Mouse (Mus musculus): ENCODE results near the gene Zfhx3.

Gene Zfhx3

DNA sequence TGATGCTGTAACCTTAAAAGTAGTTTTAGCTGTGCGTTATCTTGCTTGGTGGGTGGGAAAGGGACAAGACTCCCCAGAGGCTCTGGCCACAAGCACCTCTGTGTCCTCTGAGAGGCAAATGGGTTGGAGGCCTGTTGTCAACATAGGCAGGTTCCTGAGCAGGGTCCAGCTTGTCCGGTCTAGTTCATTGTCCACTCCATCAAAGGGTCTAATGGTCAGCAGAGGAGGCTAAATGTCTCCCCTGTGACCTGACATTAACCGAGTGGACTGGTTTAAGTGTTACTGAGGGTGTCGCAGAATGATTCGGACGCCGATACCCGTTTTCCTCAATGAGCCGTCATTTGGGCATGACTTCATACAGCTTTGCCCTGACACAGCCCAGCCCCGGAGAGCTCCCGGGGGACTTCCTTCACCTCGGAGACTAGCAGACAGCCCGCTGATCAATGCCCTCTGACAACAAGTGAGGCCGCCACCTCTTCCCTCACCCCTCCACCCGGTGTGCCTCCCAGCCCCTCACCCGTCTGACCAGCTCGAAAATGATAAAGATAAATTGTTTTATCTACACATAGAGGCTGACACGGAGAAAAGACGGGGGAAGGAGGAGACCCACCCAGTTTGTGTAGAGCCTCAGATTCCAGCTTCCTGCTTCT is 298.7 kb downstream of the Zfhx3 start:
- DNase-seq (ENCODE audit: low spot score in 2 of 2) = peak in 1 of 2 experiments; percentile 2

DNA sequence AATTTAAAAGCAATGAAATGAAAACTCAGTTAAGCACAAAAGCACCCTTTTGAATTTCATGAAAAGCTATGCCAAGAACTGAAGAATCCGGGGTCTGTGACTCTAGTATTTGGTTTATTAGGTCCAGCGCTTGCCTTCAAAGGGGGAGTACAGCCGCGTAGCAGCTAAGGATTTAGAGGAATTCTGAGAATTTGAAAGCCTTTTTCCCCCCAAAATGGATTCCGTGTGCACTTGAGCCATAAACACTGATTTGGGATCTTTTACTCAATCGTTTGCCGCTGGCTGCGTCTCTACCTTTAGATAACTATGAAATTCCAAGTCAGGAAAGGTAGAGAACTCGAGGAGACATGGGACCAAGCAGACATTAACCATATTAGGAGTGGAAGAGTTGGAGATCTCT is 300.8 kb downstream of the Zfhx3 start:
- no peak for DNase-seq (ENCODE audit: low spot score in 2 of 2)

DNA sequence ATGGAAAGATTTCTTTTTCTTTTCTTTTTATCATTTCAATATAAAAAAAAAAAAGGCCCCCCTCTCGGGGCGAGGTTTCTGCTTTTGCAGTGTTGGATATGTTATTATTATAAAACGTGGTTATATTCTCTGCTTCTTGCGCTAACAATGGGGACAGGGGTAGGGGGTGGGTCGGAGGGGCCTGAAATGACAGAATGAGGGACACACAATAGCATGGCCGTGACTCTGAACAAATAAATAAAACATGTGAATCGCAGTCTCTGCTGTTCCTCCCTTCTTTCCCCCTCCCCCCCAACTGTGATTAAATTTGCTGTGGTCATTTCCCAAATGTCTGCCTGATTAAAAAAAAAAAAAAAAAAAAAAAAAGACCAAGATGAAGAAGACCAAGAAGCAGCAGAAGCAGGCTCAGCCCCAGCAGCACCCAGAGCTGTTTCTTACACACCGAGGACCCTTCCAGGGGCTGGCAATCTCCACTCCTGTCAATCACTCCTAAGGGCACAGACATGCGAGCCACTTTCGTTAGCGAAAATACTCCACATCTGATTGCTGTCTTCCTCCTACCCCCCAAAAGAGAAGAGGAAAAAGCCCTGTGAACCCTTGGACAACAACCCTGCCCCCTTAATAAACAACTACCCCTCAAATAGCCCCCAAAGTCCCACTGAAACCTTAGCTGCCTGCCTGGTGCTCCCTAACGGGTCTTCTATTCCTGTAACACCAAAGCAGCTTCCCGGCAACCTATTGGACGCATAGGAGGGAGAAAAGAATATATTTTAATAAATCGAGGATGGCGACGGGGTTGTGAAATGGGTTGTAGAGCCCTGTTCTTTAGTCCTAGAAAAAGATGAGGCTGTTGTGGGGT is 302.4 kb downstream of the Zfhx3 start:
- DNase-seq (ENCODE audit: low spot score in 2 of 2) = no peak

DNA sequence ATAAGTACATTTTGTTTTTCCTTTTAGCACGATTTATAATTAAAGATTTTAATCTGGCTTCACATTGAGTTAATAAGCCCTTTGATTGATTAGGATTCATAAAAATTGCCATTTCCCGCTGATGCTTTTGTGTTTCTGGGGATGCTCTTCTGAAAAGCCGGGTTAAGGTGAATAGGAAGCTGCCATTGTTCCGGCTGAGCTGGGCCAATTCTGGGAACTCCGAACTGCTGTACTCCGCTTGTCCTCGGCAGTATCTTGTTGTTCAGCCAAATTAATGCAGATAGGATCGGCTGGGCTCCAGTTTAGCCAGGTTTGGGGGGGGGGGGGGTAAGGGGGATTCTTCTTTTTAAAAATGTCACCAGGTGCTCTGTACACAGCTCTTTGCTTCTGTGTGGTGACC is 303.1 kb downstream of the Zfhx3 start:
- no peak for DNase-seq (ENCODE audit: low spot score in 2 of 2)

DNA sequence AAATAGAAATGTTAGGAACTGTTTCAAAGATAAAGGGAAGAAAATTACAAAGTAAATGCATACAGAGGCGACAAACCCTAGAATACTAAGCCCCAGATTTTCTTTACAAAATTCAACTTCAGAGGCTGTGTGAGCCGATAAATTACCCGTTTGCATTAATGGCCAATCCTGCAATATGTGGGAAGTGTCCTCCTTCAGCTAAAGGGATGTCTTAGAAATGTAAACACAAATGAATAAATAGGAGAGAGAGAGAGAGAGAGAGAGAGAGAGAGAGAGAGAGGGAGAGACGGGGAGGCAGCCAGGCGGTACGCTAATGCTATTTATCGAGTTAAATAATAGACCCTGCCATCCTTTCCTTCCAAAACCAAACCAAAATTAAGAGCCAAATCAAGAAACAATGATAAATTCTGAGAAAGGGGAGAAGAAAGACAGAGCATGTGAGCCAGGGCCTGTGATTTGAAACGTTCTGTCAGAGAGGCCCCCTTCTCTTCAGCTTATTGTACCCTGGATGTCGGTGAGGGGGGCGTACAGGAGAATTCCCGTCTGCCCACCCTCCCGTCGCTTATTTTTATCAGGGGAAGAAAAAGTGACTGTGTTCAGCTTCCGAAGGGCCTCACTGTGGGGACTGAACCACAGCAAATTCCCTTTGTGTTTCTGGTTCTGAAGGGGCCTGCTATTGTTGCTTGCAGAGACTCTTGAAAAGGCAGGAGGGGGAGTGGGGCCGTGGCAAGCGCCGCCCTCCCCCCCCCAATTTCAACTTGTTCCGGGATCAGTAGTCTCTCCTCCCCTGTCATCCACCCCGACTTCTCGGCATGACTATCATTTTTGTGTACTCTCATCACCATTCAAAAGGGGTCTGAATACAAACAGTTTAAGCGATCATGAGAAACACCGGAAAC is 303.8 kb downstream of the Zfhx3 start:
- no peak for DNase-seq (ENCODE audit: low spot score in 2 of 2)

DNA sequence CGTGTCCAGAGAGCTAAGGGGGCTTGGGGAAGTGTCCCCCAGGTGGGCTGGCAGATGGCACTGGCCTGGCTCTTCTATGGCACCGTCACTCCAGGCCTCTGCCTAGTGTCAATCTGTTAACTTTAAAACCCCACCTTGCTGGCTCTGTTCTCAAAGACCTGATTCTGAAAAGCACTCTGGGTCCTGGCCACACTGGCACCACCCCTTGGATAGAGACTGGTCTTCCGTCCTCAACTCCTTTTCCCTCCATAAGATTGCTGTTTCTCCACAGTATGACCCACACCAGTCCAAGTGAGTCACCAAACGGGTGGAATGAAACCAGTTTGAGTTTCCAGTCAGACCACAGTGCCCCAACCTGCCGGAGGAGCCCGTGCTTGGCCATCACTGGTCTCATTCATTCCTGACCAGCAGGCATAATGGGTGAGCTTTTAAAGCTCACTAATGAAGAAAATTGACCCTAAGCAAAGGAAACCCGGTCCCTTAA is 304.5 kb downstream of the Zfhx3 start:
- no peak for DNase-seq (ENCODE audit: low spot score in 2 of 2)

DNA sequence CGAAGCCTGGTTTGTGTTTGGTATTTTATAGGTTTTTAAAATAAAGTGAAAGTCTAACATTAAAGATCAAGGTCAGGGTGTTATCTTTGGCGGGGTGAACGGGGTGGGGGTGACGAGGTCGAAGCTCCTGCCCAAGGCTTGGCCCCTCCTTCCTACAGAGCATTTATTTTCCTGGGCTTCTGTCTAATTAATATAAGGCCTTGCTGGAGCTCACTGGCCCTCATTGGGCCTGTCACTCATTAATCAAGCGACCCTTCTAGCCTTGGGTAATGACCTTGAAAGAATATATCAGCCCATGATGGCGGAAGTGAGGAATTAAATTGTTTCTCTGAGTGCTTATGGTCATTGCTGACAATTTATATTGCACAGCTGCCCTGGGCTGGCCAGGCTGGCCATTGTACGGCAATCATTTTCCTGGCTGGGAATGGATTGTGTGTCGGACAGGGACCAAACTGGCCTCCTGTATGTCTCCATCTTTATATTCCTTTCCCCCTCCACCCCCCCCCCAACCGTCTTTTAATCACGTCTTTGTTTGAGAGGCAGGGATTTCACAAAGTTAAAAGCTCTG is 322.2 kb downstream of the Zfhx3 start:
- no peak for DNase-seq (ENCODE audit: low spot score in 2 of 2)

DNA sequence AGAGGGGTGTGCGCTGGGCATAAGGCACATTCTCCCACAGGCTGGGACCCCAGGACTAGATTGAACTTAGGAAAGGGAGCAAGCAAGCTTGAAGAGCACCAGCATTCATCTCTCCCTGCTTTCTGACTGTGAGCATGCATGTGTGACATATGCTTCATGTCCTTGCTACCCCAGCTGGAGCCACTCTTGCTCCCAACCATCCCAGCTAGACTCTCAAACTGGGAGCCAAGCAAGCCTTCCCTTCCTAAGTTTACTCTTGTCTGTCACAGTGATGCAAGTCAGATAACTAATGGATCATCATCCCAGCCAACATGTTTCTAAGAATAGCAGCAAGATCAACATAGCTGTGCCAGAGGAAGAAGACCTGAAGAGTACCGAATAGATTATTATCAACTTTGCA is 335.5 kb downstream of the Zfhx3 start:
- DNase-seq (ENCODE audit: low spot score in 2 of 2) = no peak

DNA sequence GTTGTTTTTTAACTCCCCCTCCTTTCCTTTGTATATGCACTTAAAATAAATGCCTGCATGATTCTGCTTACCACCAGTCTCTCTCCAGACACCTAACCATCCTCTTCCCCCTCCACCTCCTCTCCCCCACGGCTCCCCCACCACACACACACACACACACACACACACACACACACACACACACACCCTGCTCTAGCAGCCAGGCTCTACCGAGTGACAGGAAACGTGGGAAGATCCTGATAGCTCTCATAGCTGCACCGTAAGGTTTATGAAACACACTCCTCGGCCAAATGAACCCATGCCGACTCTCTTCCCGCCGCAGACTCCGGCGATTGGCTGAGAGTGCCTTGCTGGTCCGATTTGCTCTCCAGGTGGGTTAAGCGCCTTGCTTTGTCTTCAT is 339.5 kb downstream of the Zfhx3 start:
- no peak for DNase-seq (ENCODE audit: low spot score in 2 of 2)

DNA sequence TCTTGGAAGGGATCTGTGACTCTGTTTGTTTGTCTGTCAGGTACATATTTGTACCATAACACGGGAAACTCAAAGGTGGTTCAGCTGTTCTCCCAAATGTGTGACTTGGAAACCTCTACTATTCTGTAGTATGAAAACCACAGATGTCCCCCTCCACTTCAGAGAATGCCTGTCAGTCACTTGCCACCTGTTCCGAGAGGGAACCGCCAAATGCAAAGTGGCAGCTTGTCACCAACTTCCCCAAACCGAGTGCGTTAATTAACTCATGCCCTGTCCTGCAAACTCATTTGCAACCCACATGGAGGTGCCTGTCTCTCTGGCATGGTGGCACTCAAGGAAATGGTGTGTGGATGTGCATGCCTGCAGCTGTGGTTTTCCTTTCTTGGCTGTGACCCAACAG is 343.7 kb downstream of the Zfhx3 start:
- DNase-seq (ENCODE audit: low spot score in 2 of 2) = no peak

DNA sequence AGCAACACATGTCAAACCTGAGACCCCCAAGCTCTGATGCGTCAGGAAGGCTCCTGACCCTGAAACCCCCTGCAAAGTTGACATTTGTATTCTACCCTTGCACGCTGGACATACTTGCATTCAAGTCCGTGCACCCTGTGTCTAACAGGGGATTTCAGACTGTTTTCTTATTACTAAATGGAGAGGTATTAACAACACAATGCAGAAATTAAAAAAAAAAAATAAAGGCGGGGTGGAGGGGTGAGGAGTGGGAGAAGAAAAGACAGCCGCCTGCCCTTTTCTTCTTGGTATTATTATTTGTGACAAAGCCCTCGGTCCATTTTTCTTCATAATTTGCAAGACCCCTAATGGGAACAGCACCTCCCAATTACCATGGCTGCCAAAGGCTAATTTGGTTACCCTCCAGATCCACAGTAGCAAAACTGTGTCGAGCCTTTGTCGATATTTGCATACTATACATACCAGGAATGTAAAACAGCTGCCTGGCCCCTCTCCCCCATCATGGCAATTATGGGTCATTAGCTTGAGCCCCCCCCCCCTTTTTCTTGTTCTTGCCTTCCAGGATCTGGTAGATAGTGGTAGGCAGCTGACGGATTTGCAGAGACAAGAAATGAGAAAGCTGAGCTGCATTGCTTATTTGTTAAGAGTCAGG is 358.6 kb downstream of the Zfhx3 start:
- DNase-seq (ENCODE audit: low spot score in 2 of 2) = no peak

DNA sequence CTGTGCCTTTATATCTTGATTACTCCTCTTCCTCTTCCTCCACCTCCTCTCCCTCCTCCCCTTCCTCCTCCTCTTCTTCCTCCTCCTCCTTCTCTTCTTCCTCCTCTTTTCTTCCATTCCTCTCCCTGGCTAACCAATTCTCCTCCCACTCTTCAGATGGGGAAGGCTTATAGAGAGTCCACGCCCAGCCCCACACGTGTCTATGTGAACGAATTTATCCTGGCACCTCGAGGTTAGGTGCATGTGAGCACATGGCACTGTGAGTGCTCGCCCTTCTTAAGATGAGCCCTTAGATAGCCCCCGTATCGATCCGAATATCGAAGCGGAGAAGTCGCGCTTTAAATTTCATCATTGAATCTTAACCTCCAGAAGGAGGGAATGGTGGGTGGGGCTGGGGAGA is 359.2 kb downstream of the Zfhx3 start:
- no peak for DNase-seq (ENCODE audit: low spot score in 2 of 2)

DNA sequence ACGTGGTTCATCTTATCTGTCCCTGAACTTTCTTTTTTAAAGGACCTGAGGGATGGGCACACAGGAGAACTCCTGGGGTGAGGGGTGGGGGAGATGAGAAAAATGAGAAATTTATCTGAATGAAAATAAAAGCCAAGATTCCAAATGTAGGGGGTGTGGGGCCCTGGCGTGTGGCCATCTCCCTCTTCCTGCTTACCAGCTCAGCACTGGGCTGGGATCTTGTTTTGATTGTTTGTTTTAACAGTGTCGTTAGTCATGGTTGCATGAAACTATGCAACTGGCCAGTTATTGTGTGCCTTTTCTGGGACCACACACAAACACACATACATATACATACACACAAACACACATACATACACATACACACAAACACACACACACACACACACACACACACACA is 362.9 kb downstream of the Zfhx3 start:
- DNase-seq (ENCODE audit: low spot score in 2 of 2) = no peak

DNA sequence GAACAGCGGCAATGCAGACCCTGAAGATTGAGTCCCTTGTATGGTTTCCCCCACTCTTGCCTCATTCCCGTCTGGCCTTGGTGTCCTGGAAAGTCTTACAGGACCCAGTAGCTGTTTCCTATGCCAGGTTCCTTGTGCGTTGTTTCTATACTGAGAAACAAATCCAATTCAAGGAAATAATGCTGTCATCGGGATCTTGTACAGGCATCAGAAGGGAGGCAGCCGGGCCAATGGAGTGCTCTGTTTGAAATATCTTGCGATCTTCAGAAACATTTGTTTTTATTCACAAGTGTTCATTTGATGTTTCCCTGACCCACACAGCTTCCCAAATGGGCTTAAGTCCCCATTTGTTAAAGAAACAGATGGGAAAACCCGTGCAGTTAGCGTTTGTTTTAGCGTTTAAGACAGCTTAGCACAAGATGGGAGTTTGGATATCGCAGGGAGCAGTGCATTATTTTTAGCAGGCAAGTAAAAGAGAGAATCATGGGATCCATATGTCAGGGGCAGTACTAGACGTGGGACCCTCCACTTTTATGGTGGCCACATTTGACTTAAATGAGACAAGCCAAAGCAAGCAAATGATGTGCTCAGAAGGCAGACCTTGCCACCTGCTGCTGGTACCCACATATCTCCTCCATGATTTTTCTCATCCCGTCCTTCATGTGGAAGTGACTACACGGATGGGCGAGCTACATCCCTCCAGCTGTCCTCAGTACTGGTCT is 367.2 kb downstream of the Zfhx3 start:
- DNase-seq (ENCODE audit: low spot score in 2 of 2) = no peak

DNA sequence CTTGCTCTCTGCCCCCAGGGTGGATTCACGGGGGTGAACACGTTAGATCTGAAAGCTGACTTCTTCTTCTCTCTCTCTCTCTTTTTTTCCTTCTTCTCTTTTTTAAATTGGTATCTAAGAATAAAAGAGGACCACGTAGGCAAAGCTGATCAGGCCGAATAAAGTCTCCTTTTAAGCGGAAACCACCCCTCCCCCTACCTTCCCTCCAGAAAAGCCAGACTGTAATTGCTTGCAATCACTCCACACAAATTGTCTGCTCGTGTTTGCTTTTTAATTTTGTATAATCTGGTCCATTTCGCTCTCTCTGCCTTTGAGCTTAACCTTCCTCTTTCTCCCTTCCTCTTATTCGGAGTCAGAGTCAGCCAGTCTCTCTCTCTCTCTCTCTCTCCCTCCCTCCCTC is 372.6 kb downstream of the Zfhx3 start:
- DNase-seq (ENCODE audit: low spot score in 2 of 2) = no peak

DNA sequence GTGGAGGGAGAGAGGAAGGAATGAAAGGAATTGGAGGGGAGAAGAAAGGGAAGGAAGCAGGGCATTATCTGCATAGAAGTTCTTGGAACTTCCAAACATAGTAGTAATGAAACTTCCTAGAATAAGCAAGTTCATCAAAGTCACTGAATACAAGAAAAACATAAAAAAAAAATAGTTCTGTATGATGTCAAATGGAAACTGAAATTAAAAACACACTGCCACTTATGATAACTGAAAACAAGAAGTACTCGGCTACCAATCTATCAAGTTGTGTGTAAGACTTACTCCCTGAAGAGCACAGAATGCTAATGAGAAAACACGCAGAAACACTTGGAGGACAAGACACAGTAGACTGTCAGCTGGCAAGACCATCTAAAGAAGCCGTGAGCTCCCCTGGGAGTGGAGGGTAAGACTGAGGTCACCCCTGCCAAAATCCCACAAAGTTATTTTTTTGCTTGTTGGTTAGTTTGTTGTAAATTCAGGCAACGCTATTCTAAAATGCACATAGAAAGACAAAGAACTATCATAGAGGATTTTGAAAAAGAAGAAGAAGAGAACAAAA is 375.2 kb downstream of the Zfhx3 start:
- no peak for DNase-seq (ENCODE audit: low spot score in 2 of 2)

DNA sequence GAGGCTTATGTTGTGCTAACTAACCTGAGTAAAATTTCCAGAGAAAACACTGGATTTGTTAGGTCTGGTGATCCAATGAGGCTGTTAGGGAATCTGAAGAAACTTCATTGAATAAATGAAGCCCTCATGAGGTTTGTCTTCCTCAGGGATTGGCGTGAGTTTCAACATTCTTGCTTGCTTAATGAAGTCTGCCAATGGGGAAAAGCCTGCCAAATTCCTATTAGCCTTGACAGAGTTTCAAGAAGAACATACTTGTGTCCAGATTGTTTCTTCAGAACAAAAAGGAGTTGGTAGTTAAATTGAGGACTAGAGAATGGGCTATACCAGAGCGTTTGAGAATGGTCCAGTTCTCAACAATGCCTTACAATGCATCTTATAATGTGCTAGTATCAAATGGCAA is 385.3 kb downstream of the Zfhx3 start:
- no peak for DNase-seq (ENCODE audit: low spot score in 2 of 2)

DNA sequence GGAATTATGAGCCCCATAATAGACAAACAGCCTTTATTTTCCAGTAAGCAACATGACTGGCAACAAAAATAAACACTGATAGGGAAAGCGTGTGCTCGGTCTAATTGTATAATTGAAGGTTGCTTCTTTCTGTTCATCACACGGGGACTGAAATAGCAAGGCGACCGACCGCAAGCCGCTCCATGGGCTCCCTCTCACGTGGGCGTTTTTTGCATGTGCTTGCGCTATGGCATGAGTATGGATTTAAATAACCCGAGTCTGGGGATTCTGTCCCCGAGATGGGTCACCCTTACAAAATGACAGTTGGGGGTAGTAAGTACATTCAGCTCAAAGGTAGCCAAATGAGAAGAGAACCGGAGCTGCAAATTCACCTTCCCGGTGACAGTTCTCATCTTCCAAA is 405.9 kb downstream of the Zfhx3 start:
- no peak for DNase-seq (ENCODE audit: low spot score in 2 of 2)

DNA sequence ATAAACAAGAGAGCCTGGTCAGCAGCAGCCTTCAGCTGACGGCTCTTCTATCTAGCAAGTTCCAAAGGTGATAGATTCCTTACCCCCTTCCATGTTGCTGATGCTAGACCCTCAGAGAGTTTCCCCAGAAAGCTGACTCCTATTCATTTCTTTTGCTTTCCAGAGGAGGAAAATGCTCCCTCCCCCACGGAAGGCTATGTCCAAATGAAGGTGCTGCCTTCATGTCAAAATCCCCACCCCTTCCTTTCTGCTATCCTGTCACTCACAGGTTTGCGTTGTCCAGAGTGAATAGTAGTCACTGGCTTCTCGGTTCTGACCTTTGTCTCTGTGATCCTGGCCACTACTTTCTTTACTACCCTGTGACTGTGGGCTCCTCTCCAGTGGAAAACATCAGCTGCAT is 406.3 kb downstream of the Zfhx3 start:
- DNase-seq (ENCODE audit: low spot score in 2 of 2) = no peak

DNA sequence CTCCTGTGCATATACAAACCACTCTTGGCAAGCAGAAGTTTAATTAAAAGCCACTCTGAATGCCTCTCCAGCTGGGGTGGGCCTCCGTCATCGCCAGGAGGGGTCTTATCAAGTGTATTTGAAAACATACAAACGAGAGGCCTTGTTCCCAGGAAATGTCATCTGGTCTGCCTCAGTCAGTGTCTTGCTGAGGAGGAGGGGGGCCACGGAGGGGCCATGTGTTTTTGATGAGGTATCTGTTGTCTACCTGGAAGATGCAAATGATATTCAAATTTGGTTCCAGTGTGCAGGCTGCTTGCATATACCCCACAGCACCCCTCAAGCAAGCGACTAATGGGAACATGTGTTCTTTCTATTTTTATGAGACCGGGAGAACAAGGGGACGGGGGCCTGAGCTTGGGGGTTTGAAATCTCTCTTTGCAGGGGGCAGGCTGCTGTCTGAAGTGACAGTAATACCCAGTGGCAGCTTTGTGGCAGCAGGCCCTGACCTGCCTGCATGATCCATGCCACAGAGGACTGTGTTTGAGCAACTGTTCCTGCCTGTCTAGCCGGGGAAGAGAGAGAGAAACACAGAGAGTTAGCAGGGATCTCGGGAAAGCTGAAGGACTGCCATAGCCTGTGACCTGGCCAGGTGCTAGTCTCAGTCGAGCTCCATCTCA is 412.8 kb downstream of the Zfhx3 start:
- DNase-seq (ENCODE audit: low spot score in 2 of 2) = peak in 1 of 2 experiments; percentile 12

Data from urinary bladder, adult 18-20 months (tissue).